Mouse (Mus musculus) retina, postnatal 7 days (tissue): ENCODE results near the gene Adamts1.

Source experiments
- DNase-seq: peaks from one replicate; pipeline ENCODE4 v3.0.0-alpha.2; 2012; ENCODE audit warnings: low read depth, low spot score

Adamts1 gene

GRCm38 (mm10) chr16:85802954-85803353 is at the start of gene Adamts1:
Adamts1 (minus strand) TSS chr16:85803113.
- DNase-seq, result no peak

GRCm38 (mm10) chr16:85827066-85827465 is 24.2 kb upstream of the Adamts1 start:
- DNase-seq, result no peak

DNA sequence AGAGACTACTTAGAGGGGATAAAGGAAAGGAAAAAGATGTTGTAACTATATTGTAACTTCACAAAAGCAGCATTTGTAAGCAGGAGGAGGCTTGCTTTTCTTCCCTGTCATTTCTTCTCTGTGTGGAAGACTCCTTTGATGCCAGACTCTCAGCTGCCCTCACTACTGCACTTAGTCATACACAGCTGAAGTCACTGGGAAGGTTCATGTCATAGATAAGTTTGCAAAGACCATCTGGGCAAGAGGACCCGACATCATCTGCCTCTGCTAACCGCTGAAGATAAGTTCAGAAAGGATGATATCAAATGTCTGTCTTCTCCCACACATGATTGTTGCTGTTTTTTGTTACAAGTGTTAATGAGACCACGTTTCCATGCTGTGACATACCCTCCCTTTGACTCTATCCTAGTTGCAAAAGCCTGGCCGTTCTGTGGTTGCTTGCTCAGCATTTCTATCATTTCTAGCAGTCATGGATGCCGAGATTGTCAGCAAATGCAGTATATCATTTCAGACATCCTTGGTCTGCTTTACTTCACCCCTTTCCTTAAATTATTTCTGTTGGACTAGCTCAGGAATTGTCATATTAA is 19.5 kb upstream of the Adamts1 start:
- DNase-seq, result no peak

- DNase-seq, result no peak
Measured at GRCm38 (mm10) chr16:85819808-85820458, 17.0 kb upstream of the Adamts1 start.

DNA sequence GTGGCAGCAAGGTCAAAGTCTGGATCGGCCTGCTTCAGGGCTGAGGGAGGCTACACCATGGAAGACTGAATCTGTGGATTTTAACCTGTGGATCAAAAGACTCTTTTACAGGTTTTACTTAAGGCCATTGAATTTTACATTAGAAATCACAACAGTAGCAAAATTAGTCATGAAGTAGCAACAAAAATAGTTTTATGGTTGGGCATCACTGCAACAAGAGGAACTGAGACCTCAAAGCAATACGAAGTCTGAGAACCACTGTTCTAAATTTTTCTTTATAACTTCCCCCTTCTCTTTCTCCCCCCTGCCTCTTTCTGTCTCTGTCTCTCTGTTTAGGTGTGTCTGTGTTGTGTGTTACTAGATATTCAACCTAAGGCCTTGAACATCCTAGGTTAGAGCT is 11.2 kb upstream of the Adamts1 start:
- DNase-seq, result no peak

DNA sequence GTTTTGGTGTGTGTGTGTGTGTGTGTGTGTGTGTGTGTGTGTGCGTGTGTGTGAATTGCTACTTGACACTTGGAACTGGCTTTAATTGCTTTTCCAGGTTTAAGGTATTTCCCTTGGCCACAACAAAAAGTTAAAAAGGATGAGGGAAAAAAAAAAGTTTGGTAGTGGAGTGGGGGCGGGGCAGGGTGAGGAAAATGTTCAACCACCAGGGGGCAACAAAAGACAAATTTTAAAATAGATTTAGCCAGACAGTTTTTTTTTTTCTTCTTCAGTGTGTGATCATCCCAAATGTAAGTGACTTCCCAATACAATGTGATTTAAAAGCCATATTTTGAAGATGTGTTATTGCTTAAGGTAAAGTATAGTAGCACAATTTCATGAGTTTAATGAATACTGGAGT is 4.7 kb upstream of the Adamts1 start:
- no peak for DNase-seq

GRCm38 (mm10) chr16:85807072-85807471 is 4.2 kb upstream of the Adamts1 start:
- DNase-seq, result no peak

DNA sequence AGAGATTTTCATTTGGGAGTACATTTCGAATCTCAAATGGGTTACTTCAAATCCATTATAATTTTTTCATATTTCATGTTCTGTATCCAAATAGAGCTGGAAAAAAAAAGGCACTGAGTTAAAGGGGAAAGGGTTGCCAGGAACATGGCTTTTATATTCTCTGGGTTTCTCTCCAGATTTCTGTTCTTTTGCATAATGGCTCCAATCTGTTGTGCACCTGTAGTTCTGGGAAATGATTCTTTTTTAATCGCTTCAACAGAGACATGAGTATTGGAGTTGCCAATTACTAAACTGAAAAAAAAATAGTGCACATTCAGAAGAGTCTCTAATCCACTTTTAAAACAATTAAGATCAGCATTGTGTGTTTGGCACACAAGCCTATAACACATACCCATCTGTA is 2.7 kb upstream of the Adamts1 start:
- DNase-seq, result no peak

- DNase-seq, result no peak
Measured at GRCm38 (mm10) chr16:85803613-85804551, 969 bp upstream of the Adamts1 start.

- no peak for DNase-seq
Measured at GRCm38 (mm10) chr16:85801971-85802811, 722 bp downstream of the Adamts1 start.

DNA sequence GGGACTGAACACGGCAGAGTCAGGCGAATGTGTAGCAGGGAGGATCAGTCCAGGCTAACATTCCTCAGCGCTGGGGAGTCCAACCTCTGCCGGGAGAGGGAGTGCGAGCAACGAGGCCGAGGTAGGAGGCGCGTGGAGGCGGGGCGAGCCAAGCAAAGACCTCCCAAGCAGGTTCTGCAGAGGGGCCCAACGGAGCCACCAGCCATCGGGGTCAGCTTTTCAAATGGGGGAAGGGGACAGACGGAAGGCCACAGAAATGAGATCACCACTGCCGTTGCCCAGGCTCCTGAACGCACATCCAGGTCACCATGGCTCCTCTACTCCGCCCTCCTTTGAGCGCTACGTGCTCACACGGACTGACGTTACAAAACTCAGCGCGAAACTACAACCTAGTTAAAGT is 1.7 kb downstream of the Adamts1 start:
- no peak for DNase-seq

- no peak for DNase-seq
Measured at GRCm38 (mm10) chr16:85800691-85801090, 2.2 kb downstream of the Adamts1 start.

- no peak for DNase-seq
Measured at GRCm38 (mm10) chr16:85799971-85800370, 2.9 kb downstream of the Adamts1 start.

- no peak for DNase-seq
Measured at GRCm38 (mm10) chr16:85798334-85798733, 4.6 kb downstream of the Adamts1 start.

- no peak for DNase-seq
Measured at GRCm38 (mm10) chr16:85797161-85797560, 5.8 kb downstream of the Adamts1 start.

DNA sequence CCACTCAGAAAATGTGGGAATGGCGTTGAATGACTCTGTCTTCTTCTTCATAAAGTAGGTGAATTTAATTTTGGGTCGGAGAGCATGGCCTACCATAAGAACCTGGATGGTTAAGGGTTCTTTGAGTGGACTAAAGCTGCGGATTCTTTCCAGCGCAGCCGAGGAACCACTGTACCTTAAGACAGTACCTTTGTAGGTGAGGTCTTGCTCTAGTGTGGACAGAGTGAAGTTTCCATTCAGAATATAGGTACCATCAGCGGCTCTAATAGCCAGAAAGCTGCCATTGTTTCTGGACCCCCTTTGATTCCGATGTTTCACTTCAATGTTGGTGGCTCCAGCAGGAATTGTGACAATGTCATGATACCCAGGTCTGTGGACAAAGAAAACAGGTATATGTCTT is 7.2 kb downstream of the Adamts1 start:
- DNase-seq, result no peak

DNA sequence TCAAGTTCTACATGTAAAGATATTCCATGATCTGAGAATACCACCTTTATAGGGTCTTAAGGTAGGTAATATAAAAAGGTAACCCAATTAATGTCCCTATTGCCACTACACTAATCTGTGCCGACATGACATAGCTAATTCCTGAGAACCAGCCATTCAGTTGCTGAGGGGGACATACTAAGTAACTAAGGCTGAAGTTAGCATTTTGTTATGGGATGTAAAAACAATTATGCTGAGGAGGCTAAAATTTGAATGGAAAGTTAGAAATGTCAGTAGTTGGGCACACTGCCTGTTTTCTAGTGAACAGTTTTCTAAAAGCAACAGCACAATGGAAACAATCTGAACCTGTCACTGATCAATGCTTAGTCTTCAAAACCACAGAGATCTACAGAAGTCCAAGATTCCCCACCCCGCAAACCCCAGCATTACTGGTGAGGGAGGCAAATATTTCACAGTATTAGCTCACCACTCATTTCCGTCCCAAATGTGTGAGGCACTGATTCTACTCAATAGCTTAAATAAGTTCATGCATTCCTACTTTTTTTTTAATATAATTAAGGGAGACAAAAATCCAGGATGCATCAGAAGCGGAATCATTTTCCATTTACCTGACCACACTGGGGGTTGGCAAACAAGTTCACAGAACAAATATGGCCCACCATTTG is 9.6 kb downstream of the Adamts1 start:
- no peak for DNase-seq

GRCm38 (mm10) chr16:85781076-85781475 is 21.8 kb downstream of the Adamts1 start:
- DNase-seq, result no peak

DNA sequence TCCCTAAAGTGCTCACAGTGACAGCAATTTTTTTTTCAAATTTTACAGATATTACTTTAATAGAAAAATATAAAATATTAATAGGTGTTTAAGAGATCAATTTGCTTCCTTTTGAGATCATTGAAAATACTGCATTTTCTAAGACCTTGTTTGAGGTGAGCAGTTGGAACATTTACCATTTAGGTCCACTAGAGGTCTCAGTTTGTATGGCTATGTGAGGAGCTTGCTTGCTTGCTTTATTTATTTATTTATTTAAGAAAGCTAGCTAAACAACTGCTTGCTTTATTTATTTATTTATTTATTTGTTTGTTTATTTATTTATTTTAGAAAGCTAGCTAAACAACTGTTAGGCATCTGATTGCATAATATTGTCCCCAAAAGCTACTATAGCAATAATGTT is 23.1 kb downstream of the Adamts1 start:
- no peak for DNase-seq

DNA sequence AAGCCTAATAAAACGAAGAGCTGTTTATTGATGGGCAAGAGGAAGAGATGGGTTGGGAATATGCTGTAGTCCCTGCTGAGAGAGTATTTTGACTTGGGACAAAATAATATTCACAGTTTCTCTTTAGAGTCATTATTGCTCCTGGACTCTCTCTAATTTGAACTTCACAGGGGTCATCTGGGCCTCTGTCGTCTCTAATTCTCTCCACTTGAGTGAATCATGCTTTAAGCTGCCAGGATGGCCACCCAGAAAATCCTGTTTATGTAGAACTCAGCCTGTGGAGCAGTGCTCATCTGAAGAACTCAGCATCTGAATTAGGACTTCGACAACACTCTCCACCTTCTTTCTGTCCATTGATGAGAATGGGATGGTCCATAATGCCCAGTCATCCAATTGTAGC is 30.6 kb downstream of the Adamts1 start:
- no peak for DNase-seq

DNA sequence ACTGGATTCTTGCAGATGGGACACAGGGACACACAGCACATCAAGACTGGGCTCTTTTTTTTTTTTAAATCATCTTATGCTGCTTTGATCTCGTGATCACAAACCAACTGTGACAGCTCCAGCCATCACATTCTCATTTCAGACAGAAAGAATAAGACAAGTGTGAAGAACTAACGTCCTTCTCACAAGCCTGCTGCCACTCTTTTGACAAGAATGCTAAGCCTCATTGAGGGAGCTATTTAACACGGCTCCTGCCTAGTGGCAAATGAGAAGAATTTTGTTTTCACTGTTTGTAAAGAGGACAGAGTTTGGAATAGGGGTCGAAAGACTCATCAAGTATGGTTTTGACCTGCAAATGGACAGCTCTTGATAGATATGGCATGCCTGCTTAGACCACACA is 35.6 kb downstream of the Adamts1 start:
- no peak for DNase-seq
